Mouse (Mus musculus): ENCODE data around the gene Nol12.

- TF ChIP-seq POLR2A (IDR thresholded peaks at IDR 0.05; ENCODE audit: borderline replicate concordance, extremely low read depth, insufficient read depth, insufficient read length, poor library complexity, severe bottlenecking), result no peak
- no peak for TF ChIP-seq CTCF (IDR thresholded peaks at IDR 0.05; ENCODE audit: borderline replicate concordance, extremely low read depth, insufficient read depth, insufficient read length)
Observed at GRCm38 (mm10) chr15:78988499-78988971, 53.8 kb downstream of the Nol12 start.
